Mouse (Mus musculus): ENCODE measurements at regions not wholly inside any gene's neighbourhood (a gene's known extent, or its start where the extent isn't known, plus 50 kb on each side); places are given as distances from the start of the nearest gene placed in this dataset.

GRCm38 (mm10) chr4:26944617-26945016 is 597.9 kb upstream of the Manea start:
- TF ChIP-seq CTCF (IDR thresholded peaks at IDR 0.05; ENCODE audit: borderline replicate concordance, extremely low read depth, insufficient read depth, insufficient read length): no peak
- no peak for TF ChIP-seq POLR2A (IDR thresholded peaks at IDR 0.05; ENCODE audit: borderline replicate concordance, extremely low read depth, insufficient read depth, insufficient read length, poor library complexity, severe bottlenecking)
